Mouse (Mus musculus) urinary bladder, adult 2 months (tissue): Measurements from ENCODE around the gene Pgbd5. TPM values are rescaled to one million over a fixed set of nuclear protein-coding genes. Genes with fewer than 3 reads are reported as not detected.
A peak's percentile ranks its signal among the peaks of the same experiment; 100 is the strongest.

Source experiments
- DNase-seq: peaks from one replicate; pipeline ENCODE4 v3.0.0; 2022; ENCODE audit warnings: low spot score
- polyA plus RNA-seq: library from polyadenylated mRNA; depleted of rRNA; stranded (reverse); fragments of >200 nt; gene quantifications from 2 replicates; pipeline ENCODE4 v1.2.3, GENCODE M21; 2012; rRNA removed

The Pgbd5 gene
- polyA plus RNA-seq, 1 experiment, result 10.7 TPM

- no peak for DNase-seq
Measured at GRCm38 (mm10) chr8:124346852-124347523, 92.5 kb downstream of the Pgbd5 start.

- no peak for DNase-seq
Measured at GRCm38 (mm10) chr8:124345098-124345497, 94.4 kb downstream of the Pgbd5 start.

- DNase-seq, result no peak
Measured at GRCm38 (mm10) chr8:124343991-124344390, 95.5 kb downstream of the Pgbd5 start.

GRCm38 (mm10) chr8:124343151-124343550 is 96.3 kb downstream of the Pgbd5 start:
- DNase-seq, result no peak

GRCm38 (mm10) chr8:124340360-124341068 is 98.9 kb downstream of the Pgbd5 start:
- no peak for DNase-seq

GRCm38 (mm10) chr8:124339742-124340141 is 99.7 kb downstream of the Pgbd5 start:
- no peak for DNase-seq

- DNase-seq, result no peak
Measured at GRCm38 (mm10) chr8:124336302-124336701, 103.2 kb downstream of the Pgbd5 start.

- no peak for DNase-seq
Measured at GRCm38 (mm10) chr8:124331706-124332105, 107.8 kb downstream of the Pgbd5 start.

- no peak for DNase-seq
Measured at GRCm38 (mm10) chr8:124331094-124331493, 108.4 kb downstream of the Pgbd5 start.

- no peak for DNase-seq
Measured at GRCm38 (mm10) chr8:124330433-124330832, 109.0 kb downstream of the Pgbd5 start.

GRCm38 (mm10) chr8:124329690-124330089 is 109.8 kb downstream of the Pgbd5 start:
- no peak for DNase-seq

GRCm38 (mm10) chr8:124328259-124328658 is 111.2 kb downstream of the Pgbd5 start:
- peak; percentile 44 for DNase-seq

- no peak for DNase-seq
Measured at GRCm38 (mm10) chr8:124323356-124323755, 116.1 kb downstream of the Pgbd5 start.

- no peak for DNase-seq
Measured at GRCm38 (mm10) chr8:124321227-124321840, 118.1 kb downstream of the Pgbd5 start.

GRCm38 (mm10) chr8:124319316-124319652 is 120.2 kb downstream of the Pgbd5 start:
- no peak for DNase-seq

Other genes starting within 250 kb of the Pgbd5 start
- 57.3 and 74.4 TPM in 2 replicates for gene Galnt2, start 208.3 kb downstream of the Pgbd5 start, polyA plus RNA-seq
- gene Cog2, start 81.1 kb upstream of the Pgbd5 start, polyA plus RNA-seq, result 25.4 and 25.8 TPM in 2 replicates
- 1.4 and 1.8 TPM in 2 replicates for gene Agt, start 130.0 kb upstream of the Pgbd5 start, polyA plus RNA-seq
- gene Capn9, start 136.5 kb upstream of the Pgbd5 start, polyA plus RNA-seq, result 0.04 TPM in 1 of 2 replicates, not detected in the other
- gene 2310022B05Rik, start 223.7 kb upstream of the Pgbd5 start, polyA plus RNA-seq, result 42.1 and 45.9 TPM in 2 replicates